Mouse (Mus musculus): ENCODE data around the gene Tcf19.

Gene Tcf19

DNA sequence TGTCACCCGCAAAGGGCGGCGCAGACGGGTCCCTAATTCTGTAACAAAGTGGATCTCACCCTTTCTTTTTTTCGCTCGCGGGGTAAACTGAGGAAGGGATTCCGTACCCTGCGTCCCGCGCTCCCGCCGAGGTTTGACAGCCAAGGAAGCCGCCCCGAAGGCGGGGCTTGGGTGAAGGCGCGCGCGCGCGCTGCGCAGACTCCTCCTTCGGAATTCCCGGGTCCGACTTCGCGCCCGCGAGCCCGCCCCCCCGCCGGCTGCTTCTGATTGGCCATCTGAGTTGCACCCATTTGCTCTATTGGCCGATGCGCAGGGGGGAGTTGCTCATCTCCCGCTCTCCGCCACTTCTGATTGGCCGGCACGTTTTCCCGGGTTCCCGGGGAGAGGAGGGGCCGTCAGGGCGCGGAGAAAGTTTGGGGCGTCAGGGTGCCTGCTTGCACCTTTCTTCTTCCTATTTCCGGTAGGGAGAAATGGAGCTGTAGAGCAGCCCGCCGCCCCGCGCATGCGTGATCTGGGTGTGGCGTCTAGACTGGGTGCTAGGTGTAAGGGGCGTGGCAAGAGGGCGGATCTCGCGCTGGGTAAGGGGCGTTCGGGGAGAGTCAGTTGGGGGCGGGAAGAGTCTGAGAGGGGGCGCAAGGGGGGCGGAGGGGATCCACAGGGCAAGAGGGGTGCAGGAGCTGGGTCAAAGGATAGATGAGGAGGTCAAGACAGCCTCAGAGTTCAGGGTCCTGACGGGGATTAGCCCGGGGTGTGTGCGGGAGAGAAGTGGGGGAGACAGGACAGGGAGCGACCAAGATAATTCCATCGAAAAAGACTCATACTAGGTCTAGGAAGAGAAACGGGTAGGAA is at the start of gene Tcf19, which contains the start of gene Cchcr1:
Gene Tcf19, minus strand, starts transcription at position 173 of the 849 bp plus-strand sequence.
Gene Cchcr1, plus strand, starts transcription at position 449 of the 849 bp plus-strand sequence.
- CTCF ChIA-PET: interaction anchor here (0.6 kb wide), 2 partner anchors 25 to 42 kb away, joined by 3 to 9 read pairs; no protein-coding TSS in a partner anchor

DNA sequence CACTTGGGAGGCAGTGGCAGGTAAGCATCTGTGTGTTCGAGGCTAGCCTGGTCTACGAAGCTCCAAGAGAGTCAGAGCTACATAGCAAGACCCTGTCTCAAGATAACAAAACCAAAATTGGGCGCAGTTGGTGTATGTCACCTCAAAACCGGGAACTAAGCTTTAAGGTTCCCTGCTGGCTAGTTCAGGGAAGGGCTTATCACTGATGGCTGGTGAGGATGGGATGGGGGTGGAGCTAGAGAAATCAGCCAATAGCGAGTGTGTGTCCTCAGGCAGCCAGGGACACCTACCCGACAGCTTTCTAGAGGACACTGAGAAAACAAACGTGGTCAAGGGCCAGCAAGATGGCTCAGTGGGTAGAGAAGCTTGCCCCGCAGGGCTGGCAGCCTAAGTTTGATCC is 41.6 kb upstream of the Tcf19 start:
- CTCF ChIA-PET: no interaction called here

- CTCF ChIA-PET: no interaction called here
Observed at GRCm38 (mm10) chr17:35557351-35557750, 40.7 kb upstream of the Tcf19 start.

DNA sequence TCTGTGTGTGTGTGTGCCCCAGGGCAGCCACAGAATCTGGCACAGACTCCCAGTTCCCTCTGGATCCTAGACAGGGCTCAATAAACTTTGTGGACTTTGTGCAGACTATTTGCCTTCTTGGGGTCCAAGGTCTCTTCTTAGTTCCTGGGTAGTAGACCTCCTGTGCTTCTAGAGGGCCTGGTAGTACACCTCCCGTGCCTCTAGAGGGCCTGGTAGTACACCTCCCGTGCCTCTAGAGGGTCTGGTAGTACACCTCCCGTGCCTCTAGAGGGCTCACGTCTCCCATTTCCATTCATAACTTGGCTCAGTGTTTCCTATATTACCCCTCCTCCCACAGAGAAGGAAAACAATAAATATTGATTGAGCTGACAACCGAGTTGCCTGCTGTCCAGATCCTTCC is 40.2 kb upstream of the Tcf19 start:
- CTCF ChIA-PET: no interaction called here

- CTCF ChIA-PET: no interaction called here
Observed at GRCm38 (mm10) chr17:35556186-35556765, 39.7 kb upstream of the Tcf19 start.

DNA sequence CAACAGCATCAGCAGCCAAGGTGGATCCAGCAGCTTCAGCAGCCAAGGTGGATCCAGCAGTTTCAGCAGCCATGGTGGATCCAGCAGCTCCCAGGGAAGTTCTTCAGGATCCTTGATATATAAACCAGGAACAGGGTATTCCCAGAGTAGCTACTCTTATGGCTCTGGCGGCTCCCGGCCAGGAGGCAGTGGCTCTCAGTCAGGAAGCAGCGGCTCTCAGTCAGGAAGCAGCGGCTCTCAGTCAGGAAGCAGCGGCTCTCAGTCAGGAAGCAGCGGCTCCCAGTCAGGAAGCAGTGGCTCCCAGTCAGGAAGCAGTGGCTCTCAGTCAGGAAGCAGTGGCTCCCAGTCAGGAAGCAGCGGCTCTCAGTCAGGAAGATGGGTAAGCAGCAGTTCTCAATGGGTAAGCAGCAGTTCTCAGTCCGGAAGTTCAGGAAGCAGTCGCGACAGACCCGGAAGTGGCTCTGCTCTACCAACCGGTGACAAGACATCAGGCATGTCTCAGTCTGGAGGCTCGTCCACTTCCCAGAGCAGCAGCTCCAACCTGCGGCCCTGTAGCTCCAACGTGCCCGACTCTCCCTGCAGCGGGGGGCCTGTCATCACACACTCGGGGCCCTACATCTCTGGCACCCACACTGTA is 38.3 kb upstream of the Tcf19 start:
- CTCF ChIA-PET: interaction anchor here (0.6 kb wide), 1 partner anchor 1043 kb away, joined by 3 read pairs; no protein-coding TSS in a partner anchor

- CTCF ChIA-PET: interaction anchor here (0.5 to 0.6 kb wide), 2 partner anchors 117 to 1042 kb away, joined by 3 to 9 read pairs; no protein-coding TSS in a partner anchor
Observed at GRCm38 (mm10) chr17:35554321-35554720, 37.7 kb upstream of the Tcf19 start.

DNA sequence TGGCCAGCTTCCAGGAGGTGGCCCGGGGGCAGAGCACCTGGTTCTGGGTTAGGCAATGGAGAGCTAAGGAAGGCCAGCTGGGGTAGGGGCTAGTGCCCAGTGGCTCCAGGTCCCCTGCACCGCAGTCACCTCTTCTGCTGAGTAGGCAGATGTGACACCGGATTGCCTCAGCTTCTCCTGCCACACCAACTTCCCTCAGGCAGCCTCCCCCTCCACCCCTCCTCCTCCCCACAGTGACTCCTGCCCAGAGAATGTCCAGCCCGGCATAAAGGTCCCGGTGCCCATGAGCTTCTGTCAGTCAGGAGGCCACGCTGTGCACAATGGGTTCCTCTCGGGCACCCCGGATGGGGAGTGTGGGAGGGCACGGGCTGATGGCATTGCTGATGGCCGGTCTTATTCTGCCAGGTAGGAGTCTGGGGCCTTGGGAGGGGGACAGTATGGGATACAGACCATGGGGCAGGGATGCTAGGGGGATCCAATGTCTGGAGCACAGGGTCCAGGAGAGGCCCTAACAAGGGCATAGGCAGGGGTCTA is 35.3 kb upstream of the Tcf19 start, which contains the start of gene Cdsn:
Gene Cdsn, plus strand, starts transcription at position 248 of the 534 bp plus-strand sequence.
- CTCF ChIA-PET: no interaction called here

GRCm38 (mm10) chr17:35550871-35551270 is 34.2 kb upstream of the Tcf19 start:
- CTCF ChIA-PET: no interaction called here

DNA sequence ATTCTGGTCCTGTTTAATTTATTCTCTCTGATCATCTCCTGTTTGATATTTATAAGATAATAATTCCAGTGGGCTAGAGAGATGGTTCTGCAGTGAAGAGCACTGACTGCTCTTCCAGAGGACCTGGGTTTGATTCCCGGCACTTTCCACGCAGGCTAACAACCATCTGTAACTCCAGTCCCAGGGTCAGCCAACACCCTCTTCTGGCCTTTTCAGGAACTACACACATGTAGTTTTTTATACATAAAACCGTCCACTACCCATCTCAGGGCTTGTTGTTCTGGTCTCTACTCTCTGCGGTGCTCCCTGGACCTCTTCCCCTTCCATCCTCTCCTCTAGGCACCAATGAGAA is 33.5 kb upstream of the Tcf19 start:
- CTCF ChIA-PET: no interaction called here

- CTCF ChIA-PET: no interaction called here
Observed at GRCm38 (mm10) chr17:35549437-35550142, 33.0 kb upstream of the Tcf19 start.

GRCm38 (mm10) chr17:35548636-35549035 is 32.0 kb upstream of the Tcf19 start:
- CTCF ChIA-PET: no interaction called here

DNA sequence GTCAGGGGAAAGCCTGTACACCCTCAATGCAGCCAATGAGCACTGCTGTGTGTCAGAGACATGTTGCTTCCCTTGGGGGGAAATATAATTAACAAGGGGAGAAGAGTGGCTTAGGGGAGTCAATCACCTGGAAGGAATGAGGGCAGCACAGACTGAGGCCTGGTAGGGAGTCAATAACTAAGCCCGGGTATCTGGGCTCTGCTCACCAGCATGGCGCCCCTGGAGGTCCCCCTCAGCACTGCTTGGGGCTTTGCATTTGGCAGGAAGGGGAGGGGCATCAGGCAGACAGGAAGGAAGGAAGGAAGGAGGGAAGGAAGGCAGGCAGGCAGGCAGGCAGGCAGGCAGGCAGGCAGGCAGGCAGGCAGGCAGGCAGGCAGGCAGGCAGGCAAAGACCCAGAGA is 30.8 kb upstream of the Tcf19 start:
- CTCF ChIA-PET: no interaction called here

DNA sequence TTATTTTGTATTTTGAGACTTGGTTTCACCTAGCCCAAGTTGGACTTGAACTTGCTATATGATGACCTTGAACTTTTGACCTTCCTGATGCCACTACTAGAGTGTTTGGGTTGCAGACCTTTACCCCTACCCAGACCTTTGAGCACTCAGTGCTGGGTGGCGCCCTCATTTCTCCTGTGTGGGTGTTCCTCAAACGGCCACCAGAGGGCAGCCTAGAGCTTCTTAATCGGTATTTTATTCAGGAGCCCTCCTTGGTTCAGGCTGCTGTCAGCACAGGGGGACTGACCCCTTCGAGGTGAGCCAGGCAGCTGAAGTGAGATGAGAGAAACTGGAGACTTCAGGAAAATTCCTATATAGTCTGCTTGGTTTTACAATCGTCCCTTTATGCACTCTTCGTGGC is 28.1 kb upstream of the Tcf19 start:
- CTCF ChIA-PET: no interaction called here

DNA sequence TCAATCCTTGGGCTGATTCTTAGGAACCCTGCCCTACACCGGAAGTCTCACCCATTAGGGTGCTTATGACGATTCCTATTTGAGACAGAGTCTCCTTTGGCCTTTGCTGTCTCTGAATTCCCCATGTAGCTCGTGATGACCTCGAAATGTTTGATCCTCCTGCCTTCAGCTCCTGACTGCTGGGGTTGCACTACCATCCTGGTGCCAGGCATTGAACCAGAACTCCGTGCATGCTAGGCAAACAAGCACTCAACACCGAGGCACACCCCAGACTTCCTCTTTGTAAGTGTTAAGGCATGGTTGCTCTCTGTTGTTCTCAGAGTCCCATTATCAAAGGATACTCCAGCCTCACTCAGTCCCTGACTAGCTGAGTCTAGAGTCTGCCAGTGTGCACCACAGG is 27.4 kb upstream of the Tcf19 start:
- CTCF ChIA-PET: no interaction called here

- CTCF ChIA-PET: interaction anchor here (0.5 kb wide), 1 partner anchor 37 kb away, joined by 3 read pairs; no protein-coding TSS in a partner anchor
Observed at GRCm38 (mm10) chr17:35543412-35543861, 26.8 kb upstream of the Tcf19 start.

DNA sequence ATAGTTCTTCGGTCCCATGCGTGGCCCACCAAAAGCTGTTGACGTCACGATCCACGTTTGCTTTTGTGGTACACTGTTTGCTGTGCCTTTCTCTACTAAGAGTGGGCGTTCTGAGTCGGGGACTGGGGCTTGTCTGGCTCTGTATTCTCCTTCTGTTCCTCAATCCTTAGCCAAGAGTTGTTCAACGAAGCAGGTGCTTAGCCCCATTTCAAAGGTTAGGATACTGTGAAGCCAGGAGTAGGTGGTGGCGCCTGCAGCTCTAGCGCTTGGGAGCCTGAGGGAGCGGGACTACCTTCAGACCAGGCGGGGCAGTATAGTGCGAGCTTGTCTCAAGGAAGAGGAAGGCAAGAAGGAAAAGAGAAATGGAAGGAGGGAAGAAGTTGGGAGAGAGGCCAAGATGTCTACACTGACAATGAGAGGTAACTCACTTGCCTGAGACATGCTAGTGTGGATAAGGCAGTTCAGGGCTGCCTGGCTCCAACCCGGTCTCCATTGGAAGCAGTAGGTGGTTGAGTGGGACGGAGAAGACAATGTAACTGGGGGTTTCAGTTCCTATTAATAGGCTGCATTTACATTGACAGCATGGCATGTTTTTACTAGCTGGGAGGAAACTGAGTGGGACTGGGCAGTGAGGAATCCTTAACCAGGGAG is 26.3 kb upstream of the Tcf19 start:
- CTCF ChIA-PET: interaction anchor here (0.5 kb wide), 1 partner anchor 38 kb away, joined by 3 read pairs; no protein-coding TSS in a partner anchor

GRCm38 (mm10) chr17:35539540-35539939 is 22.9 kb upstream of the Tcf19 start:
- CTCF ChIA-PET: interaction anchor here (0.6 to 0.7 kb wide), 3 partner anchors 17 to 965 kb away, joined by 3 to 7 read pairs (median 4); no protein-coding TSS in a partner anchor

DNA sequence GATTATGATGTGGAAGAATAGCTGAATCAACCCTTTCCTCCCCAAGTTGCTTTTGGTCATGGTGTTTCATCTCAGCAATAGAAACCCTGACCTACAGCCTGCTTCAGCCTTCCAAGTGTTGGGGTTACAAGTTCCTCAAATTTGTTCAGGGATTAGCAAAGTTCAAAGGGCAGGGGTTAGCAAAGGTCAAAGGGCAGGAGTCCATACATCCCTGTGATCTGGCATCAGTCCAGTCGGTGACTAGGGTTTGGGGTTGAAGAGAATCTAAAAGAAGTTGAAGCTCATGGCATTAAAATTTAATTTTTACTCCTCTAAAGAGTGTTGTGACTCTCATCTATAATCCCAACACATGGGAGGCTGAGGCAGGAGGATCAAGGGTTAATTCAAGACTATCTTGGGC is 21.9 kb upstream of the Tcf19 start:
- CTCF ChIA-PET: no interaction called here

DNA sequence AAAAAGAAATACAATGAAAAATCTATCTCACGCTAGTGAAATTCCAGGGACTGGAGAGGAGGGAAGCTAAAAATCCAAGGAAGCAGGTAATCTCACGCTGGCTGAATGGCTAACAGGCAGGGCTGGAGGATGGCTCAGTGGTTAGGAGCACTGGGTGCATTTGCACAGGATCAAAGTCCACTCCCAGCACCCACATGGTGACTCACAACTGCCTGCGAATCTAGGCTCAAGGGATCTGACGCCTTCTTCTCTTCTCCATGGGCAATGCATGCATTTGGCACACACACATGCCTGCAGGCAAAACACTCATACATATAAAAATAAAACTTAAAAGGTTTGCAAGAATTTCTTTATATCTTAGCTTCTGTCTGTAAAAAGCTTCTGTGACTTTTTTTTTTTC is 20.8 kb upstream of the Tcf19 start:
- CTCF ChIA-PET: no interaction called here

- CTCF ChIA-PET: no interaction called here
Observed at GRCm38 (mm10) chr17:35534343-35534742, 17.7 kb upstream of the Tcf19 start.
